Mouse (Mus musculus) embryonic fibroblast, embryonic 13.5 days (primary cell): ENCODE data around the gene Mcl1.

Experiments
- CTCF ChIP-seq: IDR thresholded peaks from 2 replicates; pipeline ENCODE4 v1.5.1; 2011; ENCODE audit warnings: mild to moderate bottlenecking, control low read depth, low read length, moderate library complexity, borderline replicate concordance; ENCODE audit not compliant: insufficient read depth
- POLR2A ChIP-seq: IDR thresholded peaks from 2 replicates; pipeline ENCODE4 v1.6.1; 2011; ENCODE audit warnings: low read depth, mild to moderate bottlenecking, control low read depth, low read length, moderate library complexity

DNA sequence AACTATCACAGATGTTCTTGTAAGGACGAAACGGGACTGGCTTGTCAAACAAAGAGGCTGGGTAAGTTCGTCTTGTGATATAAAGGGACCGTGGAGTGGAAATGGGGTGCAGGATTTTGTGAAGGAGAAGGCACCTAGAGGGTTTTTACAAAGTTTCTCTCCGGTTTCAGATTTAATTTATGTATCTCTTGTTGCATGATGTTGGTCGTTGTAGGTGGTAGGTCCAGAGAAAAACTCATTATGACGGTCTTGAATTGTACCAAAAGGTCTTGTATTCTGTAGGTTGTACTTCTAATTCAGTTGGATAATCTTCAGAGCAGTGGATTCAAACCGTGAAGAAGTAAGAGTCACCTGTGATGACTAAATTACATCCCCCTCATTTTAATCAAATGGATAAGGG is 1.4 kb downstream of the Mcl1 start:
- TF ChIP-seq POLR2A, result no peak
- no peak for TF ChIP-seq CTCF
